Mouse (Mus musculus): Measurements from ENCODE around the gene Lipo4.

Lipo4 gene

GRCm38 (mm10) chr19:33517680-33518079 is at the start of gene Lipo4:
TSS of gene Lipo4 (minus strand) at chr19:33517780.
- in situ Hi-C loops (cut with MboI, MseI), result no loop called here

GRCm38 (mm10) chr19:33456426-33456825 is 61.2 kb downstream of the Lipo4 start:
- in situ Hi-C loops (cut with MboI, MseI), result loop anchor here (25.0 kb wide), 1 partner anchor 1869 kb away; no protein-coding TSS in a partner anchor

- in situ Hi-C loops (cut with MboI, MseI), result loop anchor here (25.0 kb wide), 1 partner anchor 1866 kb away; no protein-coding TSS in a partner anchor
Observed at GRCm38 (mm10) chr19:33453725-33454124, 63.9 kb downstream of the Lipo4 start.
